Mouse (Mus musculus) liver, embryonic 16.5 days (tissue): ENCODE measurements around the gene Ppm1e. TPM values are rescaled to one million over a fixed set of nuclear protein-coding genes. Genes with fewer than 3 reads are reported as not detected.
A peak's percentile ranks its signal among the peaks of the same experiment; 100 is the strongest.

Source experiments
- ATAC-seq: fragments of 200-750 bp; cut with Nextera tagmentation; 2 replicates; pipeline ENCODE4 v1.8.0; 2017; ENCODE audit warnings: low read depth, mild to moderate bottlenecking, moderate number of reproducible peaks, moderate library complexity
- H3K27ac ChIP-seq: fragments of 300-500 bp; sonication (generic); 2 replicates; pipeline ENCODE4 v1.5.1; 2014; ENCODE audit warnings: mild to moderate bottlenecking, low read length
- H3K27me3 ChIP-seq: fragments of 300-500 bp; sonication (generic); 2 replicates; pipeline ENCODE4 v1.6.1; 2014; ENCODE audit warnings: low read depth, low read length, mixed read lengths; ENCODE audit not compliant: control insufficient read depth, insufficient read depth
- H3K36me3 ChIP-seq: fragments of 300-500 bp; sonication (generic); 2 replicates; pipeline ENCODE4 v1.6.1; 2014; ENCODE audit warnings: mild to moderate bottlenecking; ENCODE audit not compliant: control insufficient read depth, insufficient read depth
- H3K4me1 ChIP-seq: fragments of 300-500 bp; sonication (generic); 2 replicates; pipeline ENCODE4 v1.6.1; 2014; ENCODE audit warnings: low read depth, low read length, mixed read lengths; ENCODE audit not compliant: control insufficient read depth
- H3K4me2 ChIP-seq: fragments of 300-500 bp; sonication (generic); 2 replicates; pipeline ENCODE4 v1.6.1; 2014; ENCODE audit warnings: low read depth, low read length, mixed read lengths
- H3K4me3 ChIP-seq: fragments of 300-500 bp; sonication (generic); 2 replicates; pipeline ENCODE4 v1.5.1; 2014; ENCODE audit warnings: low read depth, mild to moderate bottlenecking, low read length
- H3K9ac ChIP-seq: fragments of 300-500 bp; sonication (generic); 2 replicates; pipeline ENCODE4 v1.6.1; 2014; ENCODE audit warnings: low read depth, low read length
- H3K9me3 ChIP-seq: fragments of 300-500 bp; sonication (generic); replicated peaks from 2 replicates; pipeline ENCODE4 v1.6.1; 2016; ENCODE audit warnings: low read length; ENCODE audit not compliant: control insufficient read depth
- WGBS: fragments of 180-500 bp; shearing (Covaris S2); extraction: QIAGEN DNeasy Blood & Tissue Kit; methylation state at CpG from one replicate; pipeline ENCODE4 v1.1.7; 2014; ENCODE audit not compliant: insufficient replicate concordance; 5-methylcytosine and 5-hydroxymethylcytosine counted together
- polyA plus RNA-seq: library from polyadenylated mRNA; unstranded; fragments of >200 nt; fragmentation: Nextera tagmentation; extraction: Ambion mirVana; gene quantifications from 2 replicates; pipeline ENCODE4 v1.2.1, GENCODE M21; 2015

Gene Ppm1e
- 1.1 and 1.6 TPM in 2 replicates for polyA plus RNA-seq

- H3K27me3 ChIP-seq = peaks cover 40% of the 10 kb centered on the region
- H3K27ac ChIP-seq = peak within 1 kb of the TSS; percentile 61
- peaks cover 17% of the 10 kb centered on the region for H3K4me1 ChIP-seq
- peak within 1 kb of the TSS; percentile 86 for H3K4me3 ChIP-seq
- peak; percentile 98 for ATAC-seq
- peak within 1 kb of the TSS; percentile 85 for H3K9ac ChIP-seq
- under 1% methylated on average over 88 of the region's 104 CpGs for WGBS
- H3K4me2 ChIP-seq = peak within 1 kb of the TSS; percentile 93
- H3K36me3 ChIP-seq = no peaks in the 10 kb centered on the region
- no peaks in the 10 kb centered on the region for H3K9me3 ChIP-seq
These were observed at the start of gene Ppm1e for GRCm38 (mm10) chr11:87358331-87359261. Ppm1e (minus strand) TSS chr11:87359023.

DNA sequence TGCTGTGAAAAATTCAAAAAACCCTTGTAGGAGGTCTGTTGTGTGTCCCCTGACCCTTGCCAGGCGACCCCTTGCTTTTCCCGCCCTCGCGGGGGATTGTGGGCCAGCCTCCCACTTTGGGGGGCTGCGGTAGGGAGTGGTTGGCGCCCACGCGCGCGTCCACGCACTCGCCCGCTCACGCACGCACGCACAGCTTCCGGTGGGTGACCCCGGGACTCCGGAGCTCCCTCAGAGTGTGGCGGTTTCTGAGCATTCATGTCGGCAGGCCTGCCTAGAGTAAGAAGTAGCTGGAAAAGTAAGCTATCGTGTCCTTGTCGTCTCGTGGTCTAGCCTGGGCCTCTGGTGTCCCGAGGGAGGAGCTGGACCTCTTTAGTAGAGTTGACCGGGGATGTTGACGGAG lies 46.1 kb upstream of the Ppm1e start, which contains the start of the genes Rad51c and Tex14:
Rad51c (minus strand) TSS at position 79 of the 400 bp plus-strand sequence.
Tex14 (plus strand) TSS at position 190 of the 400 bp plus-strand sequence.
- H3K9me3 ChIP-seq = no peaks in the 10 kb centered on the region
- 0 out of 2 replicates have a peak, but pooled peaks have one; percentile 3 for ATAC-seq
- WGBS = 71% methylated on average over 27 of the region's 27 CpGs
- peak within 1 kb of the TSS; percentile 77 for H3K4me2 ChIP-seq
- no peaks in the 10 kb centered on the region for H3K27me3 ChIP-seq
- H3K9ac ChIP-seq = peak within 1 kb of the TSS; percentile 83
- peaks cover 10% of the 10 kb centered on the region for H3K4me1 ChIP-seq
- H3K4me3 ChIP-seq = peak within 1 kb of the TSS; percentile 79
- H3K36me3 ChIP-seq = no peaks in the 10 kb centered on the region
- peak within 1 kb of the TSS; percentile 83 for H3K27ac ChIP-seq

DNA sequence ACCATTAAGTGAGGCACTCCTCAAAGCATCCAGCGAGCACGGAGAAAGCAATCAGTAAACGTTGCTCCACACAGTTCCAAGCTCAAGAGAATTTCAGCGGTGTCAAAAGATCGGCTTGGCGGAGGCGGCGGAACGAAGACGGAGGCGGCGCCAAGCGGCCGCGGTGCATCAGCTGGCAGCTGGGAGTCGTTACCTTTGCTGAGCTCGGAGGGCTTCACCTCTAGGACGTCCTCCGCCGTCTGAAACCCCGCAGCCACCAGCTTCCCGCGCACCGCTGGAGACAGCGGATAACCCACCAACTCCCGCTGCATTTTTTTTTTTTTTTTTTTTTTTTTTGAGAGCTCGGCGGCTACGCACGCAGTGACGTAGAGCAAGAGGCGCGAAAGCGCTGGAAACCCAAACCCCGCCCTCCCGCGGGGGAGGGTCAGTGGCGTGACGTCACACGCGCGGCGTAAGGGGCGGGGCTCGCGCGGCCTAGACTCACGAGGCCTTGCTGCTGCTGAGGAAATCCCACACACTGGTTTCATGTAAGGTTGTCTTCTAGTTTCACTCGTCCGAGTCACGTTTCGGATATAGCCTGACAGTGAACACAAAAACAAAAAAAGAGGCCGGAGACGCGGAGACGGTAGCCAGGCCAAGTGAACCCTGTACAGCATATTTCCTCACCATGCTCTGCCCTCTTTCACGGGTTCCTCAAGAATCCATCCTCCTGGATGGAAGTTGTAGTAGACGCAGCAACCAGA lies 45.5 kb upstream of the Ppm1e start:
- peaks cover 10% of the 10 kb centered on the region for H3K4me1 ChIP-seq
- peak; percentile 97 for ATAC-seq

GRCm38 (mm10) chr11:87398402-87398801 lies 39.6 kb upstream of the Ppm1e start:
- no peaks in the 10 kb centered on the region for H3K36me3 ChIP-seq
- 83% methylated on average over 2 of the region's 2 CpGs for WGBS
- H3K27me3 ChIP-seq = no peaks in the 10 kb centered on the region
- no peak overlapping the region for H3K9ac ChIP-seq
- H3K4me2 ChIP-seq = no peak overlapping the region
- no peaks in the 10 kb centered on the region for H3K9me3 ChIP-seq
- no peak overlapping the region for H3K27ac ChIP-seq
- H3K4me1 ChIP-seq = peaks cover 3% of the 10 kb centered on the region
- no peak for ATAC-seq
- no peak overlapping the region for H3K4me3 ChIP-seq

More for the DNA sequence above, 45.5 kb upstream of the Ppm1e start:
- Histone ChIP-seq H3K27me3 (no peaks in the 10 kb centered on the region), H3K36me3 (no peaks in the 10 kb centered on the region), H3K27ac (peak overlapping the region; percentile 83), H3K4me2 (peak overlapping the region; percentile 77), H3K4me3 (peak overlapping the region; percentile 79), H3K9ac (peak overlapping the region; percentile 83), H3K9me3 (no peaks in the 10 kb centered on the region)
- WGBS = 2% methylated on average over 58 of the region's 58 CpGs

DNA sequence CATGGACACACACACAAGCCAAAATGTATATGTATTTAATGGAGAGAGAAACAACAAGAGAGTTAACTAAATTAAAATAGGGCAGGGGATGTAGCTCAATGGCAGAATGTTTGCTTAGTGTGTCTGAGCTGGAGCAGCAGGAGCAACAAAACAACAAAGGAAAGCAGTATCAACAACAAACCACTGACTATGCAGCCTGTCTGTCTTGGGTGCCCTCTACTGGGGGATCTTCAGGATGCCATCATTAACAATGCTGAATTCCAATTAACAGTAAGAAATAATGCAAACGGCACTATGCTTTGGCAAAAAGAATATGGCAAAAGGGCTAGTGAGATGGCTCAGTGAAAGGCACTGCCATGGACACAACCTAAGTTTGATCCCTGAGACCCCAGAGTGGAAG lies 35.0 kb upstream of the Ppm1e start:
- H3K4me3 ChIP-seq = no peak overlapping the region
- H3K4me1 ChIP-seq = no peaks in the 10 kb centered on the region
- no peaks in the 10 kb centered on the region for H3K36me3 ChIP-seq
- 47% methylated on average over 1 of the region's 1 CpGs for WGBS
- H3K4me2 ChIP-seq = no peak overlapping the region
- H3K9me3 ChIP-seq = no peaks in the 10 kb centered on the region
- no peak overlapping the region for H3K27ac ChIP-seq
- no peaks in the 10 kb centered on the region for H3K27me3 ChIP-seq
- ATAC-seq = no peak
- no peak overlapping the region for H3K9ac ChIP-seq

- Histone ChIP-seq H3K4me3 (no peak overlapping the region), H3K9ac (no peak overlapping the region), H3K27ac (no peak overlapping the region), H3K36me3 (no peaks in the 10 kb centered on the region), H3K27me3 (no peaks in the 10 kb centered on the region), H3K4me1 (no peaks in the 10 kb centered on the region), H3K9me3 (no peaks in the 10 kb centered on the region), H3K4me2 (no peak overlapping the region)
- no peak for ATAC-seq
- WGBS = 92% methylated on average over 1 of the region's 1 CpGs
These were observed 26.9 kb upstream of the Ppm1e start for GRCm38 (mm10) chr11:87385676-87386075.

DNA sequence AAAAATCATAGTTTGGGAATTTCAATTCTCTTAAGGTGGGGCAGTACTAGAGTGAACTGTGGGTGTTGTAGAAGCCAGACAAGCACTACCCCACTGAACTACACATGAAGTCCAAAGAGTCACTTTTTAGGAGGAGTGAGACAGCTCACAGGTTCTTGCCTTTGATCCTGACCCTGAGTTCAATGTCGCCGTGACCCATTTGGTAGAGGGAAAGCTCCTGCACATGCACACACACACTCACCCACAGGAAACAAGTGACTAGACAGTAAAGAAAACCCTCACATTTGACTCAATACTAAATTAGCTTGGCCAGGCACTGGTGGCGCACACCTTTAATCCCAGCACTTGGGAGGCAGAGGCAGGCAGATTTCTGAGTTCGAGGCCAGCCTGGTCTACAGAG lies 25.7 kb upstream of the Ppm1e start:
- Histone ChIP-seq H3K9ac (no peak overlapping the region), H3K4me1 (no peaks in the 10 kb centered on the region), H3K27me3 (no peaks in the 10 kb centered on the region), H3K4me3 (no peak overlapping the region), H3K4me2 (no peak overlapping the region), H3K27ac (no peak overlapping the region), H3K9me3 (no peaks in the 10 kb centered on the region), H3K36me3 (no peaks in the 10 kb centered on the region)
- WGBS = 83% methylated on average over 4 of the region's 4 CpGs
- ATAC-seq = no peak

- peak overlapping the region; percentile 45 for H3K4me2 ChIP-seq
- no peaks in the 10 kb centered on the region for H3K27me3 ChIP-seq
- H3K9ac ChIP-seq = no peak overlapping the region; the same call in 1 of the 2 replicates
- peak overlapping the region; percentile 94 for H3K27ac ChIP-seq
- peak; percentile 100 for ATAC-seq
- H3K4me3 ChIP-seq = 0 out of 2 replicates have a peak overlapping the region, but pooled peaks have one; percentile 17
- H3K36me3 ChIP-seq = no peaks in the 10 kb centered on the region
- peaks cover 19% of the 10 kb centered on the region for H3K4me1 ChIP-seq
- H3K9me3 ChIP-seq = no peaks in the 10 kb centered on the region
- WGBS = 21% methylated on average over 9 of the region's 9 CpGs
These were observed 9.2 kb upstream of the Ppm1e start for GRCm38 (mm10) chr11:87367865-87368580.
